Mouse (Mus musculus): ENCODE measurements around the gene Pip4k2c. TPM values are rescaled to one million over a fixed set of nuclear protein-coding genes. Genes with fewer than 3 reads are reported as not detected.
A peak's percentile ranks its signal among the peaks of the same experiment; 100 is the strongest.
"Not testable (repeated sequence)": the region's sequence is repeated elsewhere in the genome, so short reads cannot be mapped to it uniquely, and the experiment has no call there.

Pip4k2c gene
- polyA plus RNA-seq, 1 experiment, result 38.9 TPM

DNA sequence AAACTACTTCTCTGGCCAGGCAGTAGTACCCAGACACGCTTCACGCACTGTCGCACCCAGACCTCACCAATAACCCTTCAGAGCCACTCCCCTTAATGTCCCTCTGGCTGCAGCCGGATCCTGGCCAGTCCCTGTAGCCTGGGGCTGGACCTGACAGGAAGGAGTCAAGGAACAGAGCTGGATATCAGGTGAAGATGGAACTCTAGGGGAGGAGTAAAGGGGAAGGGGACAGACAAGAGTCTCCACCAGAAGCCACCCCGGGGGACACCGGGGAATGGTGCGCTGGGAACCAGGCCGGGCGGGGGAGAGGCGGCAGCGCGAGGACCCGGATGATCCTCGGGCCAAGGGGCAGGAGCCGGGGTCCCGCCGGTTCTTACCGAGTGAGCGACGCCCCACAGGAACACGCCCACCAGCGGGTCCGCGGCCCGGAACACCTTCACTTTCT lies 402 bp downstream of the Pip4k2c start:
- WGBS, result under 1% methylated on average over 25 of the region's 25 CpGs
- peak; percentile 44 for DNase-seq (ENCODE audit: low read depth, low spot score)

DNA sequence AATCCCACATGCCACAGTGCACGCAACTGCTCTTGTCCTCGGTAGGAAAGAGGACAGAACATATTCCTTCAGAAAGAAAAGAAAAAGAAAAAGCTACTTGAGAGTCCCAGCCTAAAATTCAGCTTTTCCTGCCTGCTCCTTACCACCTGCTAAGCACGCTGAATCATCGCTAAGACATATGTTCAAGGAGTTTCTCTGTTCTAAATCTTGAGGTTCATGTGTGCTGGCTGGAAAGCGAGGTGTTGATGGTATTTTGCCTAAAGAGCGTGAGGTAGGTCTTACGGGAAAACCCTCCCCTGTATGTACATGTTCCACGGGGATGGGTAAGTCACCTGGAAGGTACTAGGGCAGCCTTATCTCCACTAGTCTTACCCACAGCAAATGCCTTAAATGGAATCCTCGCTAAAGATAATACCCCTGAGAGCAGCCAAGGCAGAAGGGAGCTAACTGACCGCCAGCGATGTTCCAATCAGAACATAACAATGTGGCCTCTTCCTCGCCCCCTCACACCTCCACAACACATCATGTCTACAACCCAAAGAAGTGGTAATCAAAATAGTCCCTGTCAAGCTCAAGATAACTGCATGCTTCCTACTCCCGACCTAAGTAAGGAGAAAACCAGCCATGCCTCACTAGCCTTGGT lies 1.3 kb downstream of the Pip4k2c start:
- WGBS, result 85% methylated on average over 13 of the region's 13 CpGs
- DNase-seq (ENCODE audit: low read depth, low spot score), result no peak

DNA sequence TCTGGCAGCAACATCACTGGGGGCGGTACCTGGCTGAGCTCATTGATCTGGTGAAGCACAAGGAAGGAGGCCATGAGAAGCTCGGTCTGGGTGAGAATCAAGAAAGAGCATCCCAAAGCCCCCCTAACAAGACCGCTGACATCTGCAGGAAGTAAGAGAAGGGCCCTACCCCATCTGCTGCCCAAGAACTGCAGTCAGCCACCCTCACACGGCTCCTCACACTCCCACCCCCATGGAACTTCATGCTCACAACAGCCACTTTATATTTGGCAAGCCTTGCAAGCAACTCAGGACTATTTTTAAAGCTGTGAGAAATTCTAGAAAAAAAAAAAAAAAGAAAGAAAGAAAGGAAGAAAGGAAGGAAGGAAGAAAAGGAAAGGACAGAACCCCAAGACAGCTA lies 2.5 kb downstream of the Pip4k2c start:
- DNase-seq (ENCODE audit: low read depth, low spot score), result no peak
- 80% methylated on average over 4 of the region's 4 CpGs for WGBS

DNA sequence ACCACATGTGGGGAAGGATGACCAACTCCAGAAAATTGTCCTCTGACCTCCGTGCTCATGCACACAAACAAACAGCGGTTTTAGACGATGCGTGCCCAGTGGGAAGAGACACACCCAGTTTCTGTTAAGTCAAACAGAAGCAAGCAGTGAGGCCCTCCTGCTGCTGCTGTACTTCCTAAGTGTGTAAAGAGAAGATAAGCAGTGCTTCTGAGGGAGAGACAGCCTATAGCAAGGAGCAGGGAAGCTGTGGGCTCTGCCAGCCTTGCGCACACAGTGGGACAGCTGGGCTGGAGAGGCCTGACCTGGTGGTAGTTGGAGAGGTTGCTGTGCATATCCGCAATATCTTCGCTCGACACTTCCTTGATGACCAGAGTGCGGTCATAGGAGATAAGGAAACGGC lies 6.0 kb downstream of the Pip4k2c start:
- DNase-seq (ENCODE audit: low read depth, low spot score), result no peak
- 73% methylated on average over 10 of the region's 10 CpGs for WGBS

DNA sequence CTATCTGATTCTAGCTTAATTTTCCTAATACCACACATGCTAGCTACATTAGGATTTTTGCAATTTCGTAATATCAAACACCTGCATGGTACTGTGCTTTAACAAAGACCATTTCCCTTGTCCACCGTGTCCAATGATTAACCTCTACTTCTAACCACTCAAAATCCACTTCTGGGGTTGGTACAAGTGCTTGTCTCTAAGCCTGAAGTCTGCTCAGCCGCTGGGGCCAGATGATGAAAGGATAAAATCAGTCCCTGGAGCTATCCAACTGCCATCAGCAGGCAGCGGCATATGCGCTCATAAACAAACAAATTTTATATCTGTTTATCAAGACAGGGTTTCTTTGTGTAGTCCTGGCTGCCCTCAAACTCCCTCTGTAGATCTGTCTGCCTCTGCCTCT lies 6.8 kb downstream of the Pip4k2c start:
- DNase-seq (ENCODE audit: low read depth, low spot score), result no peak
- 81% methylated on average over 5 of the region's 5 CpGs for WGBS

DNA sequence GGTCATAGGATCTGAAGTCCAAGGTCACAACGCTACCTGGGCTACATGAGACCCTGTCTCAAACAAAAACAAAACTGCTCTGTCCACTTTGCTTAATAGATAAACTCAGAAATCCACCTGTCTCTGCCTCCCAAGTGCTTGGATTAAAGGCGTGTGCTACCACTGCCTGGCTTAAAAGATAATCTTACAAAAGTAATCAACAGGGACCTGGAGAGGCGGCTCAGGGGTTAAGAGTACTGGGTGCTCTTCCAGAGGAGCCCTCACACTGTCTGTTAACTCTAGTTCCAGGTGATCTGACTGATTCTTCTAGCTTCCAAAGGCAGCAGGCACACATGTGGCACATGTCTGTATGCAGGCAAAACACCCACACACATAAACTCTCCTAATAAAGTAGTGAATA lies 8.3 kb downstream of the Pip4k2c start:
- 92% methylated on average over 3 of the region's 3 CpGs for WGBS

DNA sequence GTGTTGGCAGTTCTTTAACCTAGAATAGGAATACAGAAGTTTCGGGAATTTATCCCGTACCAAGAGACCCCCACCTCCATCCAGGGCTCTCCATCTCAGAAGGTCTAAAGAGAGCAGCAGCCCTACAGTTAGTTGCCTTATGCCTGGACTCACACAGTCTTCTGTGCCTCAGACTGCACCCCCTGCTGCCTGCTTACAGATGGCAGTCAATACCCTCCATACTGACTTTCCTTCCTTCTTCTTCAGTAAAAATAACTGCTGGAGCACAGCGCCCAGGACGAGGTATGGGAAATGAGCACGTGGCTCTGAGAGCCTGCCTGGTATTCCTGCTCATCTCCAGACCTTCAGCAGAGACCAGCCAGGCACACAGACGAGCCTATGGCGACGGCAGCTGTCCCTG lies 11.1 kb downstream of the Pip4k2c start:
- no peak for DNase-seq (ENCODE audit: low read depth, low spot score)
- WGBS, result 88% methylated on average over 8 of the region's 8 CpGs

More for the DNA sequence above, 8.3 kb downstream of the Pip4k2c start:
- DNase-seq (ENCODE audit: low read depth, low spot score), result no peak

DNA sequence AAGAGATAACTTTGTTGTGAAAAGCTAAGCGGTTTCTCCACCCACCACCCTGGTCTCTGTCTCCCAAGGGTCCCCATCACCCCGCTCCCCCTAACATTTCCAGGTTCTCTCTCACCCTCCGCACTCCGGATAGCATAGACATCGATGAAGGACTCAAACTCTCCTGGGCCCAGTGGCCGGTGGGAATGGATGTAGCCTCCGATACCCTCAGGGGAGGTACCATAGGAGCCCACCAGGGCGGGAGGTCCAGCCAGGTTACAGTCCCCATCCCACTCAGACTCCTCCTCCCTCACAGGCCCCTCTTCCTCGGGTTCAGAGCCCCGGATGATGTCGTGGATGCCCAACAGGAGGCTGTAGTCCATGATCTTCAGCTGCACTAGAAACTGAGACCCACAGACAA lies 11.9 kb downstream of the Pip4k2c start:
- 87% methylated on average over 11 of the region's 11 CpGs for WGBS
- DNase-seq (ENCODE audit: low read depth, low spot score), result no peak

DNA sequence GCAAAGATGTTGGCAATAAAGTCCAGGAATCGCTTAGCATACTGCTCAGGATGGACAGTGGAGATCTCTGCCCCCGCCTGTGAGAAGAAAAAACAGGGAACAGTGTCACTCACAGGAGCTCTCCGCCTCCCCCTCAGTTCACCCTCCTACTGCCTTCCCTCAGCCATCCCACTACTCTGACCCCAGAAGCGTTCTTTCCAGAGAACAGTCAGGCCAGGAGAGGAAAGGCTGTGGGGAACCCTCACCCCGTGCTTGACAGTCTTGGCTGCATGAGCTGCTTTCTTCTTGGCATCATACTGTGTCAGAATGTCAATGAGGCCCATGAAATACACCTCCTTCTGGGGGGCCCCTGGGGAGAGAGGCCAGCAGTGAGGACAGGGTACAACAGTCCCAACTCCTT lies 12.3 kb downstream of the Pip4k2c start:
- 84% methylated on average over 5 of the region's 5 CpGs for WGBS
- no peak for DNase-seq (ENCODE audit: low read depth, low spot score)

DNA sequence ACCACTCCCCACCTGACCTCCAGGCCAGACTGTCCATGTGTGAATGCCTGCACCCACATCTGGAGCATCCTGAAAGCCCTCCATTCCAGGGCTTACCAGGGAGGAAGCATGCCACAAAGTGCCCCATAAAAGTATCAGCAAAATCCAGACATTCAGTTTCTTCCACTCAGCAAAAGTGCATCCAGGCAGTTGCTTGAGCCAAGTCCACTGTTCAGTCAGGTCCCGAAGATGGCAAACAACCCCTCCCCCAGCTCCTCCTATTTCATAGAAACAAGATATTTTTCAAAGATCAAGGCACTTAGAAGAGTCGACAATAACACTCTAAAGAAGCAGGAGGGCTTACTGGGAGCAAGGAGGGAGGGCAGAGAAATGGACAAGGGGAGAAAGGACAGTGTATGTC lies 12.9 kb downstream of the Pip4k2c start:
- WGBS, result 41% methylated on average over 2 of the region's 2 CpGs
- DNase-seq (ENCODE audit: low read depth, low spot score), result no peak

DNA sequence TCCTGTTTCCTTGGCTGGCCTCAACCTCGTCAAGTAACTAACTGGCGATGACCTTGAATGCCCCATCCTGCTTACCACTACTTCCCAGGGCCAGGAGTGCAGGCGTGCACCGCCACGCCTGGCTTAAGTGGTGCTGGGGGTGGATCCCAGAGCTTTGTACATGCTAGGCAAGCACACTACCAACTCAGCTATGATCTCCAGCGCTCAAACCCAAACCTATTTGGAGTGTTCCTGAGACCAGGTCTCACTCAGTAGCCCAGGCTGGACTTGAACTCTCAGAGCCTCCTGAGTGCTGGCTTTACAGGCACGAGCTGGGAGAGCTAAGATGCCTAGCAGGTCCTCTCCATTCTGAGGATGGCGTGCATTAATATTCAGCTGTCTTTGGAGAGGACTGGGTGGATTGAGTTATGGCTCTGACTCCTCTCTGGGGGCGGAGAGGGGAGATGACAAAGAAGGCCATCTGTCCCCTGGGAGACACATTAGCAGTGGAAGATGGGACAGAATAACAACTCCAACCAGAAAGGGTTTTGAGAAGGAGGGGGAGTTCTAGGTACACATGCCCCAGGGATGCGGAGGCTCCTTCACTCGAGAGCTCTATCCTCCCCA lies 13.8 kb downstream of the Pip4k2c start:
- WGBS, result 73% methylated on average over 11 of the region's 11 CpGs
- no peak for DNase-seq (ENCODE audit: low read depth, low spot score)

DNA sequence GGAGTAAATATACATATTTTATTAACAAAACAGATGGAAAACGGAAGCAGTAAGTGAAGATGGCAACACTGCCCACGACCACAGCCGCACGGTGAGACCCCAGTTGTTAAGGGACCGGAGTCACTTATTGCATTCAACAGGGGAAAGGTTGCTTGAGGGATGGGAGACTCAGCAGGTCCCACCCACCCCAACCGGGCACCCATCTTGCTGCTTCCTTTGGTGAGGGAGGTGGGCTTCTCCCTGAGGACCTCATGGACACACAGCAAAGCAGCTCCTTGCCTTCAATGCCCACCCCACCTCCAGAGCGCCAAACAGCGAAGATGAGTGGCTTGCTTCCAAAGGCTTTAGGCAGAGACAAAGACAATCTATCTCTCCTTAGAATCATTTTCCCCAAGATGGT lies 14.3 kb downstream of the Pip4k2c start:
- WGBS, result 89% methylated on average over 8 of the region's 8 CpGs
- no peak for DNase-seq (ENCODE audit: low read depth, low spot score)

DNA sequence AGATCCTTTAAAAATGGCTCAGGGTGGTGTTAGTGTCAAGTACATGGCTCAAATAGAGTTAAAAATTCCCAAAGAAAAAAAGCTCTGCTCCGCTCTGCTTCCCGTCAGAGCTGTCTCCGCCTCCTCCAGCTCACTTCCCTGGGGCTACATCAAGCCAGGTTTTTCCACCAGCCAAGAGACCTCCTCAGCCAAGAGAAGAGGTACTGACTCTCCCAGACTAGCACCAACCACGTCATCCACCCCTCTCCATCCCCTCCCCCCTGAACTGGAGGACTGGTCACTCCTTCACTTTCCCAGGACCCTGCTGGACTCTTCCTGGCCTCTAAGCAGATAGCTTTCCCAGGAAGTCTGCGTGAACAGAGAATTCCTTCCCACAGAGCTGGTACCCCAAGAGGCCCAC lies 15.0 kb downstream of the Pip4k2c start:
- WGBS, result 24% methylated on average over 5 of the region's 5 CpGs
- no peak for DNase-seq (ENCODE audit: low read depth, low spot score)

DNA sequence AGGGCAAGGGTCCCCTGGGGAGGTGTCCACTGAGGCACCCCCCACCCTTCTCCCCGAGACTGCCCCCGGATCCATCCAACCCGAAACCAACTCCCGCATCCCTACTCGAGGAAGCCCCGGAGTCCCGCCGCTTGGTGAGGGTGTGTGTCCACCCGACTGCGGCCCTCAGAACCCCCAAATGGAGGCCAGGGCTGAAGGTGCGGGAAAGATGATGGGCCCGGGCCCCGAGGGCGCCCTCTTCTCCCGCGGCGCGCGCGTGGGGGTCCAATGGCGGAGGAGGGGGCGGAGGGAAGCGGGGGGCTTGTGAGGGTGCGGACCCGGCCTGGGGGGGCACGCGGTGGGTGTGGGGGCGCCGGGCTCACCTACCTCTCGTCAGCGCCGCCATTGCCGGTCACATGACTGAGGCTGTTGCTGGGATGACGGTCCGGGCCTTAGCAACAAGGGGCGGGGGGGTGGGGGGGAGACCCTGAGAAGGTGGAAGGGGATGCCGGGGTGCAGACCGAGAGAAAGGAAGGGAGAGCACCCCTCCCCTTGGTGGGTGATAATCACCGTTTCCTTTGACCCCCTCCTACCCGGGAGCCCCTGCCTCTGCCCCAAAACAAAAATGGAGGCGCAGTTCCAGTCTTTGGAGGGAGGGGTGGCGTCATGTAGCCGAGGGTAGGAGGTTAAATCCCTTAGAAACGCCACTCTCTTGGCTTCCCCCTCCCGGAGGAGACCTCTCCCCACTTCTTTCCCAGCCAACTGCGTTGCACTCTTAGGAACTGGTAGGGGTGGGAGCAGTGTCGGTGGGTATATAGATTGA lies 15.9 kb downstream of the Pip4k2c start, which contains the start of gene Dtx3:
TSS of gene Dtx3 (minus strand) at position 401 of the 802 bp plus-strand sequence.
- 3% methylated on average over 43 of the region's 47 CpGs for WGBS
- DNase-seq (ENCODE audit: low read depth, low spot score), result no peak

DNA sequence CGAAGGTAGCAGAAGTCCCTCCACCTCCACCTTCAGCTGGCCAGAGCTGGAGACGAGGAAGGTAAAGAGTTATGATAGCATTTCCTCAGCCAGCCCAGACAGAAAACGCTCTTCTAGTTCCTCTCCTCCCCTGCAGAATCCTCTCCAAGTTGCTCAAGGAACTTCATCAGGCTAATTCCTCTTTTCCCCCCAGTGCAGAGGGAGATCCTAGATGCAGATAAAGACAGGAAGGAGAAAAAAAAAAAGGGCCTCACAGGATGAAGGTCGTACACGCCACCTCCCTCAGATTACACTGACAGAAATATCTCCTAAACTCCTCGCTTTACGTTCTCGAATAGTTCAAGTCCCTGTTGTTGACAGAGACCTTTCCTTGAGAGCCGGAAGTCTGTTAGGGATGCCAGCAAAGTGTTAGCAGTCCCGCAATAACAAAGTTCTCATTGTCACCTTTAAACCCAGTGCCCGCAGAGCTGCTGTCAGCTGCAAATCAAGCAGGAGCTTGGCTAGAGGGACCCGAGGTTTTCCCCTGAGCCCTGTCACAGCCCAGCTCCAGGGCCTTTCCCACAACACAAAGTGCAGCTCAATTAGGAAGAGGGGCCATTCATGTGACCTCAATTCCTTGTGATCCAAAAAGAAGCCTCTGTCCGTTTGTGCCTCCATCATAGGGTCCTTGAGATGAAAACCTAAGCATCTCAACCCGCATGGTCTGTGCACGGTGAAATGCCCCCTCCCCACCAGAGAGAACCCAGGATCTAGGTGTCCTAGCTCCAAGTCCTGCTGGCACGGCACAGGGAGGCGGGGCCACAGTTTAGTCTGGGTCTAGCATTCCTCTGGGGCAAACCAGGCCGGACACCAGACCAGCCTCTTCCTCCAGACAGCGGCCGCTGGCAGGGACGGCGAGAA lies 16.7 kb downstream of the Pip4k2c start:
- no peak for DNase-seq (ENCODE audit: low read depth, low spot score)
- 9% methylated on average over 22 of the region's 22 CpGs for whole genome bisulfite sequencing

DNA sequence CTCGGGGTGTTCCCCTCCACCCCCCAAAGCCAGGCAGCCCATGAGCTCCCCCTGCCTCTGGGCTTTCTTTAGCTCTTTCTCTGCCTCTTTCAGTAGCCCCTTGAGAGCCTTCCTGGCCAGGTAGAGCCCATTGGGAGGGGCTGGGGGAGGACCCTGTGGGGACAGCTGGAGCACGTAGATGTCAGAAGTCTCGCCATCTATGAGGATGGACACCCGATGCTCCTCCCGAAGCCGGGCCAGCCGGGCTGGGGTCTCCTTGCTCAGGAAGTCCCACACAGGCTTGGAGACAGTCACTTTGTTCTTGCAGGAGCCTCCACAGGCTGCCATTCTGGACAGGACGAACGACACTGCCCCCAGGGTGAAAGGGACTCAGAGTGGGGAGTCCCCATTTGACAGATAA lies 18.4 kb downstream of the Pip4k2c start:
- DNase-seq (ENCODE audit: low read depth, low spot score), result no peak
- WGBS, result 86% methylated on average over 9 of the region's 9 CpGs

DNA sequence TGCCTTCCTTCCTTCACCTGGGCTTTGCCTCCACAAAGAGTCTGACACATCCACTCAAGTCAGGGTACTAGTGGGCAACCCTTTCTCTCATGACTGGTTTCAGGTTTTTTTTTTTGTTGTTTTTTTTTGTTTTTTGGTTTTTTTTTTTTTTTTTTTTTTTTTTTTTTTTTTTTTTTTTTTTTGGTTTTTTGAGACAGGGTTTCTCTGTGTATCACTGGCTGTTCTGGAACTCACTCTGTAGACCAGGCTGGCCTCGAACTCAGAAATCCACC lies 19.4 kb downstream of the Pip4k2c start:
- 58% methylated on average over 1 of the region's 1 CpGs for WGBS
- not testable (repeated sequence) for DNase-seq (ENCODE audit: low read depth, low spot score)

DNA sequence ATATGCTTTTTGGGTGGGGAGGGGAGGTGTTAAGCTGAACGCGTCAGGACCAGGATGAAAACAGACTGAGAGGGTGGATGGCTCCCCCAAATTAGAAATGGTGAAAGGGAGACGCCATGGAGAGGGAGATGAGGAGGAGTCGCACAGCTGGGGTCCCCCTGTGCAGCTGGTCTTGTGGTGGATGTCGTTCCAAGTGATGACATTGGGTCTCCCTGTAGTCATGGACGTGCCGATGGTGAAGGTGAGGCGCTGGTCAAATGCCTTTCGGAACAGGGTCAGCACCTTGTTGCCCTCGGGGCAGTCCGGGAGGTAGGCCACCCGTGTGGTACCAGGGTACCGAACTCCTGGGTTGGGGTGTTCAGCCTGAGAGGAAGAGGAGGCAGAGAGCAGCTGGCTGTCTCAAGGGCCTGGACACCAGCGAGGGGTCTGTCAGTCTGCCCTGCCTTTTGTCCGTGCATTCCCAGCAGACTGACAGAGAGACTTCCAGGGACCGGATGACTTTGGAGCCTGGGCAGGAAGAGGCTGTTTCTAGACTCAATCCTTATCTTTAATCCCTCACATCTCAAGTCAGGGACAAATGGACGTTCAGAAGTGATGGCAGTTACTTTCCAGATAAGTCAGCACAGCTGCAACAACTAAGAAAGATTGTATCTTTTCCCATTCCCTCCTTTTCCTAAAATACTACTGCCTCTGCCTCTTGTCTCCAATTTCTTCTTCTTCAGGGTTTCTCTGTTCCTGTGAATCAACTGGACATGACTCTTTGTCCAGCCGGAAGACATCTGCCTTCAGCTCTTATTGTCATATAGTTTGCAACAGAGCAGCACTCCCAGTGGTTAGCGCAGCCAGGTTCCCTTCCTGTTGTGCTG lies 20.0 kb downstream of the Pip4k2c start:
- DNase-seq (ENCODE audit: low read depth, low spot score), result no peak
- 87% methylated on average over 19 of the region's 19 CpGs for WGBS
